Mouse (Mus musculus) liver, adult 2 months (tissue): ENCODE measurements around the gene Bfsp1. TPM values are rescaled to one million over a fixed set of nuclear protein-coding genes. Genes with fewer than 3 reads are reported as not detected.

Source experiments
- DNase-seq: peaks from one replicate; pipeline ENCODE4 v3.0.0-alpha.2; 2011; ENCODE audit warnings: low read depth, low spot score; ENCODE audit errors: extremely low read depth
- H3K27ac ChIP-seq: fragments of 200-500 bp; replicated peaks from 2 replicates; pipeline ENCODE4 v1.5.1; 2012; ENCODE audit warnings: low read depth, mild to moderate bottlenecking, control low read depth, inconsistent platforms, low read length; ENCODE audit not compliant: insufficient read depth
- H3K27me3 ChIP-seq: fragments of 200-500 bp; 2 replicates; pipeline ENCODE4 v1.6.1; 2012; ENCODE audit warnings: mild to moderate bottlenecking, moderate library complexity, low read length, inconsistent platforms; ENCODE audit not compliant: control insufficient read depth, insufficient read depth
- H3K36me3 ChIP-seq: fragments of 200-500 bp; 2 replicates; pipeline ENCODE4 v1.6.1; 2012; ENCODE audit warnings: low read length, inconsistent platforms; ENCODE audit not compliant: control insufficient read depth, insufficient read depth
- H3K4me1 ChIP-seq: fragments of 200-500 bp; 2 replicates; pipeline ENCODE4 v1.6.1; 2011; ENCODE audit warnings: low read length; ENCODE audit not compliant: control insufficient read depth, insufficient read depth
- H3K4me3 ChIP-seq: fragments of 200-500 bp; 2 replicates; pipeline ENCODE4 v1.5.1; 2011; ENCODE audit warnings: low read depth, mild to moderate bottlenecking, control low read depth, low read length, moderate library complexity; ENCODE audit not compliant: insufficient read depth
- H3K79me2 ChIP-seq: fragments of 200-500 bp; 2 replicates; pipeline ENCODE4 v1.6.1; 2012; ENCODE audit warnings: inconsistent platforms, mild to moderate bottlenecking, low read length, moderate library complexity; ENCODE audit not compliant: control insufficient read depth, insufficient read depth
- H3K9ac ChIP-seq: fragments of 200-500 bp; 2 replicates; pipeline ENCODE4 v1.6.1; 2012; ENCODE audit warnings: low read depth, mild to moderate bottlenecking, control low read depth, inconsistent platforms, low read length
- CTCF ChIP-seq: fragments of 200-500 bp; IDR thresholded peaks from 2 replicates; pipeline ENCODE4 v1.5.1; 2011; ENCODE audit warnings: low read depth, low read length, control low read depth
- POLR2A ChIP-seq: fragments of 200-500 bp; IDR thresholded peaks from 2 replicates; pipeline ENCODE4 v1.6.1; 2011; ENCODE audit warnings: low read length, control low read depth; ENCODE audit not compliant: insufficient read depth; ENCODE audit errors: extremely low read depth
- WGBS: fragments of 180-500 bp; shearing (Covaris S2); methylation state at CpG from one replicate; pipeline ENCODE4 v1.1.7; 2018; 5-methylcytosine and 5-hydroxymethylcytosine counted together
- polyA plus RNA-seq: library from polyadenylated mRNA; depleted of rRNA; stranded (reverse); fragments of >200 nt; gene quantifications from 2 replicates; pipeline ENCODE4 v1.2.3, GENCODE M21; 2012
- total RNA-seq: library from RNA; depleted of rRNA; stranded (reverse); fragments of >200 nt; gene quantifications from 2 replicates; pipeline ENCODE4 v1.2.3, GENCODE M21; 2014

Bfsp1 gene
- total and polyA plus RNA-seq, 2 experiments = 0.05 to 0.09 TPM

DNA sequence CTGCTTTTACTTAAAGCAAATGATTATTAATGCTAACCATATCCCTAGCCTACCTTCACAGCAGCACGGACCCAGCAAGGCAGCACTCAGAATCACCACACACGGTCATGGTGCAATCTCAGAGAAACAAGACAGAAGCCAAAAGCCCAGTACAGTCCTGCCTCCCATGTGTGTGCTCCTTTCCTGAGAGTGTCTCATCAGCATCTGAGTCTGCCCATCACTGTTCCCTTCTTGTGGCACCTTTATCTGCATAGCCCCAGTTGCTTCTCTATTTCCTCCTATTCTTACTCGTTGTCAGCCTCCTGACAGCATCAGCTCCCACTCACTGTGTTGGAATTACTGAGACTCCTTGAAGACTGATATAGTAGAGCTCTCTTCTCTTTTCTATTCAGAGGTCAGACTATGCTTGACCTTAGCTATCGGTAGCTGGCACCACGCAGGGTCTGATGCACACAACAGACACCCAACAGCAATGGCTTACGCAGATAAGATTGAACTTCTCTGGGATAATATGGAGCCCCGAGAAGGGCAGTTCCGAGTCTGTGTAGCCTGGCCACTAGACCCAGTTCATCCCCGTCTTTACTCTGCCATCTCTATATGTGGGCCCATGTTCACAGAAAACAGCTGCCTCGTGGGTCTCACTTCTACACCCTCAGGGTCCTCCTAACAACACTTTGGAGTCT is 19.8 kb upstream of the Bfsp1 start:
- TF ChIP-seq POLR2A = no peak
- TF ChIP-seq CTCF = no peak
- DNase-seq = no peak
- 84% methylated on average over 10 of the region's 10 CpGs for WGBS
- no peaks in the 10 kb centered on the region for H3K79me2 ChIP-seq
- H3K4me3 ChIP-seq = no peak overlapping the region
- no peaks in the 10 kb centered on the region for H3K27me3 ChIP-seq
- no peak overlapping the region for H3K27ac ChIP-seq
- no peaks in the 10 kb centered on the region for H3K36me3 ChIP-seq
- H3K4me1 ChIP-seq = no peaks in the 10 kb centered on the region
- H3K9ac ChIP-seq = no peak overlapping the region

DNA sequence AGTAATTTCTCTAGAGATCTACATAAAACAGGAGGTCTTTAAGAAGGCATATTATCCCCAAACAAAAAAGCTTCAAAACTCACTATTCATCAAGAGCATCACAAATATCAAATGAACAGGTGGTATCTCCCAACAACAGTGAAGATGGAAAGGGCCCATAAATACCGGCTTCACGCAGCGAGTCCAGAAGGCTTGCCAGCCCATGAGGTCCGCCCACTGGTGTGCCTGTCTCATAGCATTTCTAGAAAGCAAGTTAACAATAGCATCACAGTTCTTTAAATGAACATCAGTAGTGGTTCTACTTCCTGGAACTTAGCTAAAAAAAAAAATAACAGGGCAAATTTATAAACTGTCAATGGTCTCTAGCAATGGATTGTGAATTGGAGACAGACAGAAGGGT is 19.0 kb upstream of the Bfsp1 start:
- TF ChIP-seq CTCF (no peak), POLR2A (no peak)
- no peak overlapping the region for H3K9ac ChIP-seq
- H3K27ac ChIP-seq = no peak overlapping the region
- no peaks in the 10 kb centered on the region for H3K36me3 ChIP-seq
- H3K27me3 ChIP-seq = no peaks in the 10 kb centered on the region
- H3K4me1 ChIP-seq = no peaks in the 10 kb centered on the region
- no peak for DNase-seq
- H3K4me3 ChIP-seq = no peak overlapping the region
- no peaks in the 10 kb centered on the region for H3K79me2 ChIP-seq
- 95% methylated on average over 4 of the region's 4 CpGs for WGBS

DNA sequence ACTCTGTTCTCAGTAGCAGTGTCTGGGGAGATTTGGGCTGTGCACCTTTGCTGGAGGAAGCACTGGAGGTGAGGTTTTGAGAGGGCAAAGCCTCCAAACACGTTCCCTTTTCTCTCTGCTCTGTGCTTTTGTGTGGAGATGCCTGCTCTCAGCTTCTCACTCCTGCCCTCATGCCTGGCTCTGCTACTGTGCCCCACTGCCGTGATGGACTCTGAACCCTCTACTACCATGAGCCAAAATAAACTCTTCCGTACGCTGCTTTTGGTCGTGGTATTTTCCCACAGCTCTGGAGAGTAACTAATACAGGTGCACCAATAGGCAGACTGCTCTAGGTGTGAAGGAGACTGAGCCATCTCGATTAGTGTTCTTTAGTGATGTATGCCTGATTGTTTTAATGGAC is 16.3 kb upstream of the Bfsp1 start:
- Histone ChIP-seq H3K9ac (no peak overlapping the region), H3K27ac (no peak overlapping the region), H3K27me3 (no peaks in the 10 kb centered on the region), H3K4me1 (peaks cover 8% of the 10 kb centered on the region), H3K4me3 (no peak overlapping the region), H3K79me2 (no peaks in the 10 kb centered on the region), H3K36me3 (no peaks in the 10 kb centered on the region)
- no peak for TF ChIP-seq POLR2A
- TF ChIP-seq CTCF = no peak
- DNase-seq = peak; percentile 74
- WGBS = 44% methylated on average over 6 of the region's 6 CpGs

DNA sequence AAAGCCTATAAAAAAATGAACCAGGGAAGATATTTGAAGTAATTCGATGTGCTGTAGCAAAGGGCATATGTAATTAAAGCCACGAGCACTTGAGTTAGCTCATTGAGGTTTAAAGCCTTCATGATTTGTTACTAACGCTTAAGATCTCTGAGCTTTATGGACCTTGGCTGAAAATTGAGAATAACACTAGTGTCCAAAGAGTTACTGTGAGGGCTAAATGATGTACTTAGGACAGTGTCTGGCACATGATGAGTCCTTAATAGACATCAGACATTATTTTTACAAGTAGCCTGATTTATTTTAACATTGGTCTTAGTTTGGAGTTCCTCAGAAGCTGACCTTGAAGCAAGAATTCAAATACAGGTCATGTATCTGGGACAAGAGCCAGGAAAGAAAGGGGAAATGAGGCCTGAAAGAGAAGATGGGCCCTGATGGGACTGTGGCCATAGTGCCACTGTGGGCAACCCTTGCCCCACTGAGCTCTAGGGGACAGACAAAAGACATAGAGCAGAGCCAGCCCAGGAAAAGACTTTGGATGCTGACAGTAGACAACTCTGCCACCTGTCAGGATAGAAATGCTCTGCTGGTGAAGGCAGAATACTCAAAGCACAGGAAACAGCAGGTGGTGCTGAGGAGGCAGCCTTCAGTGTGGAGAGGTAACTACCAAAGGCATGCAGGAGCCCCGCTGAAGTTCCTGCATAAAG is 14.1 kb upstream of the Bfsp1 start:
- TF ChIP-seq POLR2A (no peak), CTCF (peak; percentile 21; the same call in 1 of the 2 replicates)
- no peaks in the 10 kb centered on the region for H3K36me3 ChIP-seq
- DNase-seq = no peak
- H3K4me3 ChIP-seq = no peak overlapping the region
- H3K27me3 ChIP-seq = no peaks in the 10 kb centered on the region
- H3K27ac ChIP-seq = 0 out of 2 replicates have a peak overlapping the region, but pooled peaks have one; percentile 10
- peaks cover 8% of the 10 kb centered on the region for H3K4me1 ChIP-seq
- 32% methylated on average over 4 of the region's 4 CpGs for WGBS
- H3K79me2 ChIP-seq = no peaks in the 10 kb centered on the region
- H3K9ac ChIP-seq = no peak overlapping the region

DNA sequence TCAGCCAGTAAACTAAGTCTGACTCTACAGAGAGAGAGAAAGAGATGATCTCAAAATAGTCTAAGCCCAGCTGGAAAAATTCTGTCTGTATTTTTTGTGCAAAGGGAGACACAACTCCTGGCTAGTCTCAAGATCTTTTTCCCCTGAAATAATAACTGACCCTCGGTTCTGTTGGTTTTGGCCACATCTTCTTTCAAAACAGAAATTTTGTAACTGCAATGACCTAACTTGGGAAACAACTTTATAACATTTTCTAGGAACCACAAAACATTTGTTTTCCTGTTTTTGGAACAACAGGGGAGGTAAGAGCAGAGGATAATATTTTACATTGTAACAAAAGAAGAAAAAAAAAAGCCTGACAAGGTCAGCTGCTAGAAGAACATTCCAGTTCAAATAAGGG is 13.1 kb upstream of the Bfsp1 start:
- 30% methylated on average over 1 of the region's 1 CpGs for WGBS
- Histone ChIP-seq H3K27me3 (no peaks in the 10 kb centered on the region), H3K27ac (peak overlapping the region; percentile 73), H3K4me1 (peaks cover 11% of the 10 kb centered on the region), H3K9ac (no peak overlapping the region), H3K4me3 (no peak overlapping the region), H3K79me2 (no peaks in the 10 kb centered on the region), H3K36me3 (no peaks in the 10 kb centered on the region)
- TF ChIP-seq CTCF (no peak), POLR2A (no peak)
- peak; percentile 69 for DNase-seq
